Mouse (Mus musculus) heart, embryonic 14.5 days (tissue): ENCODE data around the gene Fmnl1. TPM values are rescaled to one million over a fixed set of nuclear protein-coding genes. Genes with fewer than 3 reads are reported as not detected.

Source experiments
- ATAC-seq: fragments of 200-750 bp; cut with Nextera tagmentation; 2 replicates; pipeline ENCODE4 v1.8.0; 2017; ENCODE audit warnings: low read depth, moderate TSS enrichment; ENCODE audit not compliant: insufficient number of reproducible peaks, insufficient read depth, low FRiP score
- H3K27ac ChIP-seq, 2 experiments: fragments of 200-500 bp in 1 of 2; fragments of 300-500 bp in 1 of 2; sonication (generic) in 1 of 2; replicated peaks in 1 of 2; 2 replicates each; pipeline ENCODE4 v1.5.1; 2012 to 2014; ENCODE audit warnings: low read depth in 2 of 2, low read length in 2 of 2, control low read depth in 1 of 2, mild to moderate bottlenecking in 1 of 2, mixed read lengths in 1 of 2; ENCODE audit not compliant: control insufficient read depth in 1 of 2, insufficient read depth in 1 of 2
- H3K27me3 ChIP-seq: fragments of 300-500 bp; sonication (generic); 2 replicates; pipeline ENCODE4 v1.6.1; 2014; ENCODE audit warnings: mild to moderate bottlenecking, low read length, control low read depth; ENCODE audit not compliant: control insufficient read depth, insufficient read depth
- H3K36me3 ChIP-seq: fragments of 300-500 bp; sonication (generic); 2 replicates; pipeline ENCODE4 v1.6.1; 2014; ENCODE audit warnings: mild to moderate bottlenecking, control low read depth, low read length, mixed read lengths; ENCODE audit not compliant: control insufficient read depth, insufficient read depth
- H3K4me1 ChIP-seq, 2 experiments: fragments of 200-500 bp in 1 of 2; fragments of 300-500 bp in 1 of 2; sonication (generic) in 1 of 2; 2 replicates each; pipeline ENCODE4 v1.6.1; 2012 to 2014; ENCODE audit warnings: low read length in 2 of 2, control low read depth in 1 of 2, mixed read lengths in 1 of 2; ENCODE audit not compliant: control insufficient read depth in 2 of 2, insufficient read depth in 2 of 2
- H3K4me2 ChIP-seq: fragments of 300-500 bp; sonication (generic); 2 replicates; pipeline ENCODE4 v1.6.1; 2014; ENCODE audit warnings: mild to moderate bottlenecking, low read length
- H3K4me3 ChIP-seq, 2 experiments: fragments of 200-500 bp in 1 of 2; fragments of 300-500 bp in 1 of 2; sonication (generic) in 1 of 2; 2 replicates each; pipeline ENCODE4 v1.5.1; 2012 to 2014; ENCODE audit warnings: low read length in 2 of 2, mild to moderate bottlenecking in 2 of 2, control low read depth in 1 of 2, low read depth in 1 of 2, moderate library complexity in 1 of 2; ENCODE audit not compliant: control insufficient read depth in 1 of 2, insufficient read depth in 1 of 2
- H3K9ac ChIP-seq: fragments of 300-500 bp; sonication (generic); 2 replicates; pipeline ENCODE4 v1.6.1; 2014; ENCODE audit warnings: mild to moderate bottlenecking, low read length
- H3K9me3 ChIP-seq: fragments of 300-500 bp; sonication (generic); 2 replicates; pipeline ENCODE4 v1.6.1; 2016; ENCODE audit warnings: low read length, control low read depth; ENCODE audit not compliant: control insufficient read depth
- WGBS: fragments of 180-500 bp; shearing (Covaris S2); extraction: QIAGEN DNeasy Blood & Tissue Kit; methylation state at CpG from one replicate; pipeline ENCODE4 v1.1.7; 2014; 5-methylcytosine and 5-hydroxymethylcytosine counted together
- polyA plus RNA-seq: library from polyadenylated mRNA; unstranded; fragments of >200 nt; fragmentation: Nextera tagmentation; extraction: Ambion mirVana; gene quantifications from 2 replicates; pipeline ENCODE4 v1.2.1, GENCODE M21; 2014

The Fmnl1 gene
- polyA plus RNA-seq, 1 experiment from 2014 or later: 2.9 TPM

- Histone ChIP-seq H3K36me3 (no peaks in the 10 kb centered on the region), H3K4me2 (peak overlapping the region; percentile 29; the same call in 1 of the 2 replicates), H3K27ac (peak overlapping the region; percentile 34 to 64; a peak in 2 of 4 replicates), H3K4me1 (peaks cover 18 to 26% of the 10 kb centered on the region in 2 experiments), H3K27me3 (peaks cover 4% of the 10 kb centered on the region; the same call in 1 of the 2 replicates), H3K9me3 (no peaks in the 10 kb centered on the region), H3K9ac (0 out of 2 replicates have a peak overlapping the region, but pooled peaks have one; percentile 36), H3K4me3 (no peak overlapping the region)
- WGBS: 79% methylated on average over 15 of the region's 15 CpGs
- ATAC-seq: no peak
Observed at GRCm38 (mm10) chr11:103177815-103178485, 7.0 kb downstream of the Fmnl1 start.

DNA sequence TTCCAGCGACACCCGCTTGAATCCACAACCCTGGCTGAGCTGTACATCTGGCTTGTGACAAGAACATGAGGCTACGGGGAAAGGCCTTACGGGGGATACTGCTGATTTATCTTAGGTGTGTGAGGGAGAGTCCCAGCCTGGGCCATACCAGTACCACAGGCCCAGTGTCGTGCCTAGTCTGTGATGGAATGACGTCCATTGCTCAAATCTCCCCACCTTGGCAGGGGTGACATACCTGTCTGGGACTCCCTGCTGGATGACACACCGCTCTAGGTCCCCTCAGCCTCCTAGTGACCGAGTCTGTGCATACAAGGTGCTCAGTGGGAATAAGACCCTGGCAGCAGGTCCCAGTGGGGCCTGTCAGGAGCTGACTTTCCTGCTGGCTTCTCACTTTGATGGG, 7.8 kb downstream of the Fmnl1 start:
- Histone ChIP-seq H3K4me1 (peaks cover 18 to 26% of the 10 kb centered on the region in 2 experiments), H3K36me3 (no peaks in the 10 kb centered on the region), H3K27me3 (peaks cover 5% of the 10 kb centered on the region; the same call in 1 of the 2 replicates), H3K27ac (no peak overlapping the region), H3K9ac (no peak overlapping the region), H3K9me3 (no peaks in the 10 kb centered on the region), H3K4me3 (no peak overlapping the region), H3K4me2 (no peak overlapping the region)
- no peak for ATAC-seq
- 88% methylated on average over 8 of the region's 8 CpGs for WGBS

GRCm38 (mm10) chr11:103180426-103180825, 9.5 kb downstream of the Fmnl1 start:
- no peaks in the 10 kb centered on the region for H3K9me3 ChIP-seq
- peaks cover 5% of the 10 kb centered on the region; the same call in 1 of the 2 replicates for H3K27me3 ChIP-seq
- WGBS: 77% methylated on average over 1 of the region's 1 CpGs

GRCm38 (mm10) chr11:103181349-103181748, 10.4 kb downstream of the Fmnl1 start:
- Histone ChIP-seq H3K4me3 (no peak overlapping the region), H3K27me3 (peaks cover 5% of the 10 kb centered on the region; the same call in 1 of the 2 replicates)
- 73% methylated on average over 9 of the region's 9 CpGs for WGBS

More at GRCm38 (mm10) chr11:103180426-103180825, 9.5 kb downstream of the Fmnl1 start:
- H3K4me3 ChIP-seq: no peak overlapping the region
- no peak for ATAC-seq
- no peak overlapping the region for H3K27ac ChIP-seq
- no peak overlapping the region for H3K9ac ChIP-seq
- H3K4me2 ChIP-seq: no peak overlapping the region
- H3K36me3 ChIP-seq: no peaks in the 10 kb centered on the region
- peaks cover 16 to 18% of the 10 kb centered on the region in 2 experiments for H3K4me1 ChIP-seq

DNA sequence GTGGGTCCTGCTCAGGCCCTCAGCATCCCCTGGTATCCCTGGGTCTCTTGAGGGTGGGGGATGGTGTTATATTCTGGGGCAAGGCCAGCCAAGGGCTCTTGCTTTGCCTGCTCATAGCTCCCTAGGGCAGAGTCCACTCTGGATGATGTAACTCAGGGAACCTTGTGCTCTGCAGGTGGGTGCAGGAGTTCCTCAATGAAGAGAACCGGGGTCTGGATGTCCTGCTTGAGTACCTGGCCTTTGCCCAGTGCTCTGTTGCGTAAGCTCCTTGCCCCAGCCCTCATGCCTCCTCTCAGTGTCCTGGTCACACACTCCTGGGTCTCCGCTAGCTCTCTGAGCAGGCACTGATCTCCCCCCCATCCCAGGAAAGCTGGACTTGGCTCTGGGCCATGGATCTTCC, 11.0 kb downstream of the Fmnl1 start:
- Histone ChIP-seq H3K4me2 (no peak overlapping the region), H3K36me3 (no peaks in the 10 kb centered on the region), H3K27ac (no peak overlapping the region), H3K4me1 (peaks cover 12 to 14% of the 10 kb centered on the region in 2 experiments), H3K27me3 (peaks cover 5% of the 10 kb centered on the region; the same call in 1 of the 2 replicates), H3K9ac (no peak overlapping the region), H3K4me3 (no peak overlapping the region), H3K9me3 (no peaks in the 10 kb centered on the region)
- no peak for ATAC-seq
- 68% methylated on average over 3 of the region's 3 CpGs for WGBS

More at GRCm38 (mm10) chr11:103181349-103181748, 10.4 kb downstream of the Fmnl1 start:
- Histone ChIP-seq H3K9ac (no peak overlapping the region), H3K27ac (no peak overlapping the region), H3K9me3 (no peaks in the 10 kb centered on the region), H3K4me1 (peaks cover 16 to 18% of the 10 kb centered on the region in 2 experiments), H3K36me3 (no peaks in the 10 kb centered on the region), H3K4me2 (no peak overlapping the region)
- no peak for ATAC-seq

DNA sequence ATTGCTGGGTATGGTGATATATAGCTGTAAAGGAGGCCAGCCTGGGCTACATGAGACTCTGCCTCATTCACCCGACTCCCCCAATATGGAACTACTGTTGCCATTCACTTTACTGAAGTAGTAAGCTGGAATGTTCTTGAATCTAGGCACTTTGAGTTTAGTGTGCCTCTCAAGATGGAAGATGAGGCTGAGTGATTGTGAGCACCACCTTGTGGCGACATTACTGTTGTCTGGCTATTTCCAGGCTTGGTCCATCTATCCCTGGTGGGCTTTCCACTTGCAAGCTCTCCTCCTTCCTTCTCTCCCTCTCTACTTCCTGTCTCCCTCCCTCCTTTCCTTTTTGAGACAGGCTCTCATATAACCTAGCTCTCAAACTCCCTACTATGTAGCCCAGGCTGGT, 14.0 kb downstream of the Fmnl1 start:
- Histone ChIP-seq H3K27ac (no peak overlapping the region), H3K9me3 (no peaks in the 10 kb centered on the region), H3K27me3 (peaks cover 6% of the 10 kb centered on the region), H3K9ac (no peak overlapping the region), H3K4me1 (no peaks in the 10 kb centered on the region), H3K4me2 (no peak overlapping the region), H3K36me3 (no peaks in the 10 kb centered on the region), H3K4me3 (no peak overlapping the region)
- 29% methylated on average over 2 of the region's 2 CpGs for WGBS
- ATAC-seq: no peak

GRCm38 (mm10) chr11:103192230-103192955, 21.5 kb downstream of the Fmnl1 start:
- Histone ChIP-seq H3K36me3 (no peaks in the 10 kb centered on the region), H3K4me1 (peaks cover 0 to 3% of the 10 kb centered on the region in 2 experiments; a peak in 1 of 4 replicates), H3K4me2 (peak overlapping the region; percentile 60), H3K27ac (no peak overlapping the region), H3K27me3 (peaks cover 76% of the 10 kb centered on the region), H3K9me3 (no peaks in the 10 kb centered on the region), H3K4me3 (peak overlapping the region; percentile 25 to 29; a peak in 3 of 4 replicates), H3K9ac (no peak overlapping the region)
- 19% methylated on average over 28 of the region's 28 CpGs for WGBS
- ATAC-seq: no peak
